Mouse (Mus musculus): ENCODE measurements around the gene Nrsn2.

DNA sequence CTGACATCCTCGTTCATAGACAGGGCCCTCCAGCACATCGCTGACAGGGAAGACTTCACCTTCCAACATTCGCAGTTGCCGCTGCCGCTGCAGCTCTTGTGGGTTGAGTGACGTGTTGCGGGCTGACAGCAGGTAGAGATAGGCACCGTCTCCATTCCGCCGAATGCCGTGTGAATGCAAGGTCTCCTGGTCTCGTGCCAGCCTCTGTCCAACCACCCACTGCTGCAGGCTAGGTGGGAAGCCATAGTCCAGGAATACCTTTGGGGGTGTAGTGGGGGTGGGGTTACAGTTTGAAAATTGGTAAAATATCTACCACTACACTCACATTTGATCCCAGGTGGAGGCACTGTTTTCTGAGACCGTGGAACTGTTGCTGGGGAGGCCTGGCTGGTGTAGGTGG, 50.3 kb downstream of the Nrsn2 start:
- TF ChIP-seq CTCF (IDR thresholded peaks at IDR 0.05; ENCODE audit: low read depth, low read length) = no peak
- no peak for TF ChIP-seq POLR2A (IDR thresholded peaks at IDR 0.05; ENCODE audit: borderline replicate concordance, low read depth, low read length)

Data from bone marrow macrophage, adult 2 months (primary cell).